Mouse (Mus musculus) heart, adult 2 months (tissue): ENCODE measurements at regions not wholly inside any gene's neighbourhood (a gene's known extent, or its start where the extent isn't known, plus 50 kb on each side); places are given as distances from the start of the nearest gene placed in this dataset.

ENCODE experiments used
- CTCF ChIP-seq: fragments of 200-600 bp; IDR thresholded peaks from 2 replicates; pipeline ENCODE4 v1.8.1; 2022; ENCODE audit warnings: antibody characterized with exemption, mild to moderate bottlenecking, moderate library complexity
- EP300 ChIP-seq: fragments of 200-500 bp; IDR thresholded peaks from 2 replicates; pipeline ENCODE4 v1.6.1; 2011; ENCODE audit warnings: low read depth, low read length, control low read depth; ENCODE audit not compliant: insufficient read depth
- POLR2A ChIP-seq: fragments of 200-500 bp; IDR thresholded peaks from 2 replicates; pipeline ENCODE4 v1.6.1; 2011; ENCODE audit warnings: mild to moderate bottlenecking, low read depth, low read length, control low read depth; ENCODE audit not compliant: insufficient read depth

- no peak for TF ChIP-seq POLR2A
- TF ChIP-seq CTCF = no peak
- no peak for TF ChIP-seq EP300
Measured at GRCm38 (mm10) chr16:25198844-25199243, 87.8 kb upstream of the Tprg start.
